Mouse (Mus musculus) brain, embryonic 18.5 days (tissue): Measurements from ENCODE around the gene Crlf1.
"Not testable (repeated sequence)": the region's sequence is repeated elsewhere in the genome, so short reads cannot be mapped to it uniquely, and the experiment has no call there.

Source experiments
- DNase-seq: peaks from one replicate; pipeline ENCODE4 v3.0.0-alpha.2; 2012; ENCODE audit warnings: low read depth, low spot score

The Crlf1 gene

GRCm38 (mm10) chr8:70495771-70496062, 2.8 kb downstream of the Crlf1 start:
- no peak for DNase-seq

GRCm38 (mm10) chr8:70500386-70501301, 7.7 kb downstream of the Crlf1 start:
- DNase-seq = no peak

GRCm38 (mm10) chr8:70501820-70502529, 9.0 kb downstream of the Crlf1 start:
- DNase-seq = no peak

- no peak for DNase-seq
Measured at GRCm38 (mm10) chr8:70502540-70502939, 9.6 kb downstream of the Crlf1 start.

- DNase-seq = no peak
Measured at GRCm38 (mm10) chr8:70503062-70503750, 10.2 kb downstream of the Crlf1 start.

GRCm38 (mm10) chr8:70504291-70504716, 11.3 kb downstream of the Crlf1 start:
- no peak for DNase-seq

- no peak for DNase-seq
Measured at GRCm38 (mm10) chr8:70504851-70505250, 11.9 kb downstream of the Crlf1 start.

- DNase-seq = no peak
Measured at GRCm38 (mm10) chr8:70505698-70506327, 12.9 kb downstream of the Crlf1 start.

GRCm38 (mm10) chr8:70506328-70507026, 13.5 kb downstream of the Crlf1 start, which contains the start of gene Rex1bd:
Gene Rex1bd (minus strand): TSS chr8:70506752.
- peak; percentile 83 for DNase-seq

- no peak for DNase-seq
Measured at GRCm38 (mm10) chr8:70507027-70507393, 14.1 kb downstream of the Crlf1 start.

- DNase-seq = no peak
Measured at GRCm38 (mm10) chr8:70509281-70509952, 16.5 kb downstream of the Crlf1 start.

- DNase-seq = peak; percentile 94
Measured at GRCm38 (mm10) chr8:70510228-70510915, 17.4 kb downstream of the Crlf1 start, which contains the start of gene Uba52. Gene Uba52 (minus strand): TSS chr8:70510801.

- DNase-seq = not testable (repeated sequence)
Measured at GRCm38 (mm10) chr8:70511174-70511573, 18.2 kb downstream of the Crlf1 start.

- DNase-seq = no peak
Measured at GRCm38 (mm10) chr8:70511770-70512169, 18.8 kb downstream of the Crlf1 start.

GRCm38 (mm10) chr8:70512253-70512903, 19.4 kb downstream of the Crlf1 start:
- no peak for DNase-seq

- no peak for DNase-seq
Measured at GRCm38 (mm10) chr8:70513441-70513840, 20.5 kb downstream of the Crlf1 start.

GRCm38 (mm10) chr8:70517940-70518643, 25.1 kb downstream of the Crlf1 start:
- DNase-seq = no peak

- DNase-seq = no peak
Measured at GRCm38 (mm10) chr8:70519043-70519442, 26.1 kb downstream of the Crlf1 start.

GRCm38 (mm10) chr8:70519606-70520005, 26.6 kb downstream of the Crlf1 start:
- DNase-seq = no peak
